Mouse (Mus musculus): Measurements from ENCODE around the gene Chrna3.

Gene Chrna3

GRCm38 (mm10) chr9:55026275-55026663, at the start of gene Chrna3:
TSS of gene Chrna3 (minus strand) at chr9:55026562.
- no peak for DNase-seq (ENCODE audit: low read depth)

GRCm38 (mm10) chr9:55067965-55068265, 41.6 kb upstream of the Chrna3 start:
- DNase-seq (ENCODE audit: low read depth) = no peak

- DNase-seq (ENCODE audit: low read depth) = no peak
These were observed 41.0 kb upstream of the Chrna3 start for GRCm38 (mm10) chr9:55067260-55067964.

- no peak for DNase-seq (ENCODE audit: low read depth)
These were observed 38.9 kb upstream of the Chrna3 start for GRCm38 (mm10) chr9:55065241-55065640.

GRCm38 (mm10) chr9:55058067-55058466, 31.7 kb upstream of the Chrna3 start:
- DNase-seq (ENCODE audit: low read depth) = no peak

- no peak for DNase-seq (ENCODE audit: low read depth)
These were observed 29.1 kb upstream of the Chrna3 start for GRCm38 (mm10) chr9:55055386-55055930.

- no peak for DNase-seq (ENCODE audit: low read depth)
These were observed 22.0 kb upstream of the Chrna3 start, which contains the start of gene Chrnb4 for GRCm38 (mm10) chr9:55048211-55048880. TSS of gene Chrnb4 (minus strand) at chr9:55048779.

GRCm38 (mm10) chr9:55046764-55047163, 20.4 kb upstream of the Chrna3 start:
- peak; percentile 30 for DNase-seq (ENCODE audit: low read depth)

- no peak for DNase-seq (ENCODE audit: low read depth)
These were observed 18.6 kb upstream of the Chrna3 start for GRCm38 (mm10) chr9:55045001-55045400.

- no peak for DNase-seq (ENCODE audit: low read depth)
These were observed 17.3 kb upstream of the Chrna3 start for GRCm38 (mm10) chr9:55043688-55044087.

- no peak for DNase-seq (ENCODE audit: low read depth)
These were observed 15.0 kb upstream of the Chrna3 start for GRCm38 (mm10) chr9:55041389-55041788.

GRCm38 (mm10) chr9:55039983-55040382, 13.6 kb upstream of the Chrna3 start:
- no peak for DNase-seq (ENCODE audit: low read depth)

GRCm38 (mm10) chr9:55038948-55039347, 12.6 kb upstream of the Chrna3 start:
- no peak for DNase-seq (ENCODE audit: low read depth)

- no peak for DNase-seq (ENCODE audit: low read depth)
These were observed 5.2 kb upstream of the Chrna3 start for GRCm38 (mm10) chr9:55031435-55032167.

- DNase-seq (ENCODE audit: low read depth) = no peak
These were observed 658 bp downstream of the Chrna3 start for GRCm38 (mm10) chr9:55025534-55026274.

- peak; percentile 84 for DNase-seq (ENCODE audit: low read depth)
These were observed 2.3 kb downstream of the Chrna3 start for GRCm38 (mm10) chr9:55023902-55024583.

- no peak for DNase-seq (ENCODE audit: low read depth)
These were observed 3.0 kb downstream of the Chrna3 start for GRCm38 (mm10) chr9:55023326-55023725.

GRCm38 (mm10) chr9:55016926-55017325, 9.4 kb downstream of the Chrna3 start:
- DNase-seq (ENCODE audit: low read depth) = peak; percentile 50

- no peak for DNase-seq (ENCODE audit: low read depth)
These were observed 15.6 kb downstream of the Chrna3 start for GRCm38 (mm10) chr9:55010588-55011350.

- no peak for DNase-seq (ENCODE audit: low read depth)
These were observed 16.7 kb downstream of the Chrna3 start for GRCm38 (mm10) chr9:55009692-55010091.

- no peak for DNase-seq (ENCODE audit: low read depth)
These were observed 22.8 kb downstream of the Chrna3 start for GRCm38 (mm10) chr9:55003609-55004008.

Measured in NIH3T3 (cell line).